Mouse (Mus musculus) liver, postnatal 0 days (tissue): ENCODE data around the gene Ripply3. TPM values are rescaled to one million over a fixed set of nuclear protein-coding genes. Genes with fewer than 3 reads are reported as not detected.

Source experiments
- ATAC-seq: fragments of 200-750 bp; cut with Nextera tagmentation; 2 replicates; pipeline ENCODE4 v1.8.0; 2017; ENCODE audit warnings: mild to moderate bottlenecking, moderate library complexity
- DNase-seq: peaks from one replicate; pipeline ENCODE4 v3.0.0-alpha.2; 2016
- H3K27ac ChIP-seq: fragments of 300-500 bp; sonication (generic); 2 replicates; pipeline ENCODE4 v1.5.1; 2014; ENCODE audit warnings: antibody characterized with exemption, moderate library complexity, mild to moderate bottlenecking, low read depth
- H3K27me3 ChIP-seq: fragments of 300-500 bp; sonication (generic); 2 replicates; pipeline ENCODE4 v1.6.1; 2014; ENCODE audit warnings: low read length, control low read depth, mixed read lengths; ENCODE audit not compliant: insufficient read depth
- H3K36me3 ChIP-seq: fragments of 300-500 bp; sonication (generic); replicated peaks from 2 replicates; pipeline ENCODE4 v1.6.1; 2014; ENCODE audit warnings: mild to moderate bottlenecking, control low read depth, low read length, moderate library complexity, mixed read lengths; ENCODE audit not compliant: insufficient read depth
- H3K4me1 ChIP-seq: fragments of 300-500 bp; sonication (generic); 2 replicates; pipeline ENCODE4 v1.6.1; 2014; ENCODE audit warnings: antibody characterized with exemption, mild to moderate bottlenecking, control low read depth; ENCODE audit not compliant: insufficient read depth
- H3K4me2 ChIP-seq: fragments of 300-500 bp; sonication (generic); 2 replicates; pipeline ENCODE4 v1.6.1; 2014; ENCODE audit warnings: low read depth, mild to moderate bottlenecking, low read length, moderate library complexity, mixed read lengths
- H3K4me3 ChIP-seq: fragments of 300-500 bp; sonication (generic); 2 replicates; pipeline ENCODE4 v1.5.1; 2014; ENCODE audit warnings: low read depth, low read length
- H3K9ac ChIP-seq: fragments of 300-500 bp; sonication (generic); replicated peaks from 2 replicates; pipeline ENCODE4 v1.6.1; 2014; ENCODE audit warnings: mild to moderate bottlenecking, moderate library complexity
- H3K9me3 ChIP-seq: fragments of 300-500 bp; sonication (generic); 2 replicates; pipeline ENCODE4 v1.6.1; 2016; ENCODE audit warnings: mild to moderate bottlenecking, control low read depth, low read length, mixed read lengths
- CTCF ChIP-seq: sonication (generic); IDR thresholded peaks from 2 replicates; pipeline ENCODE4 v1.5.1; 2016; ENCODE audit warnings: antibody characterized with exemption, low read depth
- EP300 ChIP-seq: IDR thresholded peaks from 2 replicates; pipeline ENCODE4 v1.6.1; 2016; ENCODE audit warnings: antibody characterized with exemption, low read depth, mild to moderate bottlenecking
- WGBS: fragments of 180-500 bp; shearing (Covaris S2); extraction: QIAGEN DNeasy Blood & Tissue Kit; methylation state at CpG from one replicate; pipeline ENCODE4 v1.1.7; 2014; ENCODE audit not compliant: insufficient replicate concordance; 5-methylcytosine and 5-hydroxymethylcytosine counted together
- polyA plus RNA-seq: library from polyadenylated mRNA; unstranded; fragments of >200 nt; fragmentation: Nextera tagmentation; extraction: Ambion mirVana; gene quantifications from 2 replicates; pipeline ENCODE4 v1.2.1, GENCODE M21; 2015

Gene Ripply3
- polyA plus RNA-seq, 1 experiment from 2014 or later, result 1.4 TPM

- no peak overlapping the region for H3K9ac ChIP-seq
- no peaks in the 10 kb centered on the region for H3K9me3 ChIP-seq
- no peaks in the 10 kb centered on the region for H3K36me3 ChIP-seq
- DNase-seq (peak; percentile 40), ATAC-seq (peak; percentile 76)
- 70% methylated on average over 4 of the region's 4 CpGs for WGBS
- H3K4me2 ChIP-seq, result no peak overlapping the region
- peaks cover 10% of the 10 kb centered on the region for H3K4me1 ChIP-seq
- peak overlapping the region; percentile 74 for H3K27ac ChIP-seq
- no peak overlapping the region for H3K4me3 ChIP-seq
- TF ChIP-seq CTCF (no peak), EP300 (no peak)
- H3K27me3 ChIP-seq, result no peaks in the 10 kb centered on the region
Measured at GRCm38 (mm10) chr16:94291141-94291540, 37.1 kb upstream of the Ripply3 start.

DNA sequence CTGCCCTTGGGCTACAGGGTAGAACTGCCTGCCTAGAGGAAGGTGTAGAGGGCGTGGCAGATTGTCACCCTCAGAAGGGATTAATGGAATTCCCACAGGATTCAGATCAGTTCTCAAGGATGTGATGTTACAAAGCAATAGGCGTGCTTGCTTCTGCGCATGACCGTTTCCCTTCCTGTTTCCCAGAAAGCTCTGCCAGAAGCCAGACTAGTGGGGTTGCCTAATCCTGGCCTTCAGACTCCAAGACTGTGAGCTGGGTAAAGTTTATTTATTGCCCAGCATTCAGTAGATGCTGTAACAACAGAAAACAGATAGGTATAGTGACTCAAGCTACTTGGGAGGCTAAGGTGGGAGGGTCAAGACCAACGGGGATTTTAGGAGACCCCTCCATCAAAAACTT lies 30.1 kb upstream of the Ripply3 start:
- ATAC-seq, result no peak
- no peak overlapping the region for H3K4me3 ChIP-seq
- DNase-seq, result no peak
- H3K9me3 ChIP-seq, result no peaks in the 10 kb centered on the region
- TF ChIP-seq CTCF, result no peak
- TF ChIP-seq EP300, result no peak
- H3K9ac ChIP-seq, result no peak overlapping the region
- 83% methylated on average over 5 of the region's 5 CpGs for WGBS
- H3K27me3 ChIP-seq, result no peaks in the 10 kb centered on the region
- no peak overlapping the region for H3K27ac ChIP-seq
- H3K4me2 ChIP-seq, result no peak overlapping the region
- H3K36me3 ChIP-seq, result no peaks in the 10 kb centered on the region
- H3K4me1 ChIP-seq, result peaks cover 7% of the 10 kb centered on the region

DNA sequence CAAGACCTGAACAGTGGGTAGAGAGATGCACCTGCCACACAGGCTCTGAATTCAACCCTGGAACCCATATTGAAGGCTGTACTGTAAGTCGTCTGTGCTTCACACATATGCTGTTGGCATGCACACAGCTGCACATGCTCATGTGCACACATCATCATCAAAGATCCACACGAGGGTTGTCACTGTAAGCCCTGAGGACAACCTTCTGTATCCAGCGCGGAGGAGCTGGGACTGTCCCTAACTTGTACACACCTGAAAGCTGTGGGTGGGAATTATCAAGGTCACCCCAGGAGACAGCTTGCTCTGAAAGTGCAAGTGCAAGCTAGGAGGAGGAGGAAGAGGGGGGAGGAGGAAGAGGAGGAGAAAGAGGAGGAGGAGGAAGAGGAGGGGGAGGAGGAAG lies 29.0 kb upstream of the Ripply3 start:
- Histone ChIP-seq H3K27me3 (no peaks in the 10 kb centered on the region), H3K9ac (no peak overlapping the region), H3K9me3 (no peaks in the 10 kb centered on the region), H3K4me3 (no peak overlapping the region), H3K36me3 (no peaks in the 10 kb centered on the region), H3K27ac (no peak overlapping the region), H3K4me2 (no peak overlapping the region), H3K4me1 (peaks cover 9% of the 10 kb centered on the region)
- TF ChIP-seq CTCF (no peak), EP300 (no peak)
- 61% methylated on average over 4 of the region's 4 CpGs for WGBS
- no peak for ATAC-seq
- DNase-seq, result no peak

DNA sequence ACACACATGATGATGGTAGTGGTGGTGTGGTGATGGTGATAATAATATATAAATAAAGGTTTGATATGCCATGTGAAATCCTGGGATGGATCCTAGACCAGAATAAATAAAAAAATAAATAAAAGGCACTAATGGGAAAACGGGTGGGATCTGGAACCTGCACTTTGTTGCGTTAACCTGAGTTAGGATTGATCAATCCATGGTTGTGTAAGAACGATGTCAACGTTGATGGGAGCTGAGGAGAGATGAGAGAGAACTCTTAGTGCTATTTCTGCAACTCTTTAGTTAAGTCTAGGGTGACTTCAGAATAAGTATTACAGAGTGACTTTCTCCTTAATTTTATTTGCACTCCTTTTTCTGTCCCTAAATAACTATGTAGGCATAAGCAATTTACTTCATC lies 27.0 kb upstream of the Ripply3 start:
- peak; percentile 77 for ATAC-seq

GRCm38 (mm10) chr16:94301696-94302095 lies 26.5 kb upstream of the Ripply3 start:
- ATAC-seq (no peak), DNase-seq (no peak)
- 82% methylated on average over 5 of the region's 5 CpGs for WGBS
- Histone ChIP-seq H3K4me3 (no peak overlapping the region), H3K4me1 (peaks cover 9% of the 10 kb centered on the region), H3K36me3 (no peaks in the 10 kb centered on the region), H3K9me3 (no peaks in the 10 kb centered on the region), H3K27me3 (no peaks in the 10 kb centered on the region), H3K9ac (no peak overlapping the region), H3K4me2 (no peak overlapping the region), H3K27ac (no peak overlapping the region)
- TF ChIP-seq EP300 (no peak), CTCF (no peak)

More for the DNA sequence above, 27.0 kb upstream of the Ripply3 start:
- H3K4me1 ChIP-seq, result peaks cover 9% of the 10 kb centered on the region
- no peaks in the 10 kb centered on the region for H3K9me3 ChIP-seq
- 49% methylated on average over 4 of the region's 4 CpGs for WGBS
- TF ChIP-seq EP300, result no peak
- no peak for TF ChIP-seq CTCF
- H3K4me2 ChIP-seq, result no peak overlapping the region
- H3K27me3 ChIP-seq, result no peaks in the 10 kb centered on the region
- no peaks in the 10 kb centered on the region for H3K36me3 ChIP-seq
- H3K27ac ChIP-seq, result no peak overlapping the region
- DNase-seq, result no peak
- H3K9ac ChIP-seq, result no peak overlapping the region
- no peak overlapping the region for H3K4me3 ChIP-seq

DNA sequence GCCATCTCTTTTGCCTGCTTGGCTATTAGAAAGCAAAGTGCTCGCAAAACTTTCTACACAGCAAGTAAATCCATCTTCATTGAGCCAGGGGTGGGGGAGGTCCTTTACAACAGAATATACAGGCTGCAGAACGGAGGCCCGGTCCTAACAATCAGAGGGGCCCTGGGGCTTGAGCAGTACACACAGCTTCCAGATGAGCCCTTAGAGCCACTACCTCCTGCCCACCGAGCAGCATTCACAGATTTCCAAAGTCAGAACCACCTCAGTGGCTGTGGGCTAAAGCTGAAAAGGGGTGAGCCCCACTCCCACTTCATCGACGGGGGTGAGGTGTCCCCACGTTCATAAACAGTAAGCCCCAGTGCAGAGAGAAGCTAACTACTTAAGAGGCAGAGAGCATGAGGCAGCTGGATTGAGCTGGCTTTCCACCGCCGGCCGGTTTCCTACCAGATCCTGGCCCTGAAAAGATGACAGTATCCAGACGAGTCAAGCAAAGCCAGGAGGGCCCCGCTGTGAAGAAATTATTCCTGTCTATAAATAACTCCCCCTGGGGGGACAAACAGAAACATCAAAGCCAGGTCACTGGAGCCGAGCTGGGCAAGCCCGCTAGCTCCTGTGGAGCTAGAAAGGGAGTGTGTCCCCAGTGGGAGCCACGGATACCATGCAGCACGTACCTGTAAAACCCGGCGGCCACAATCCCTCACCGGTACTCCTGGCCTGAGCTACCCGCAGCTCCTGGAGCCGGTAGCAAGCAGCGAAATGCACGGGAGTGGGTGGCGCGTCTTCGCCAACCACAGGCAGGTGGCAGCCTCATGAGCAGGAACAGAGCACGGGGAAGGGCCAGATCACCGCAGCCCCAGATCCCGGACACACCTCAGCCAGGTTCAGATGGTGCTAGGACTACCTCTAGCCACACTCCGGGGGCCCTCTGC lies 25.7 kb upstream of the Ripply3 start:
- peak overlapping the region; percentile 60 for H3K4me2 ChIP-seq
- peaks cover 9% of the 10 kb centered on the region for H3K4me1 ChIP-seq
- H3K36me3 ChIP-seq, result no peaks in the 10 kb centered on the region
- peak overlapping the region; percentile 5 for H3K4me3 ChIP-seq
- ATAC-seq (peak; percentile 60), DNase-seq (peak; percentile 44)
- H3K9ac ChIP-seq, result peak overlapping the region; percentile 41
- TF ChIP-seq CTCF (peak; percentile 45; the same call in 1 of the 2 replicates), EP300 (no peak)
- no peaks in the 10 kb centered on the region for H3K27me3 ChIP-seq
- 14% methylated on average over 30 of the region's 30 CpGs for WGBS
- H3K9me3 ChIP-seq, result no peaks in the 10 kb centered on the region
- no peak overlapping the region for H3K27ac ChIP-seq
